Mouse (Mus musculus): ENCODE measurements at regions not wholly inside any gene's neighbourhood (a gene's known extent, or its start where the extent isn't known, plus 50 kb on each side); places are given as distances from the start of the nearest gene placed in this dataset.

DNA sequence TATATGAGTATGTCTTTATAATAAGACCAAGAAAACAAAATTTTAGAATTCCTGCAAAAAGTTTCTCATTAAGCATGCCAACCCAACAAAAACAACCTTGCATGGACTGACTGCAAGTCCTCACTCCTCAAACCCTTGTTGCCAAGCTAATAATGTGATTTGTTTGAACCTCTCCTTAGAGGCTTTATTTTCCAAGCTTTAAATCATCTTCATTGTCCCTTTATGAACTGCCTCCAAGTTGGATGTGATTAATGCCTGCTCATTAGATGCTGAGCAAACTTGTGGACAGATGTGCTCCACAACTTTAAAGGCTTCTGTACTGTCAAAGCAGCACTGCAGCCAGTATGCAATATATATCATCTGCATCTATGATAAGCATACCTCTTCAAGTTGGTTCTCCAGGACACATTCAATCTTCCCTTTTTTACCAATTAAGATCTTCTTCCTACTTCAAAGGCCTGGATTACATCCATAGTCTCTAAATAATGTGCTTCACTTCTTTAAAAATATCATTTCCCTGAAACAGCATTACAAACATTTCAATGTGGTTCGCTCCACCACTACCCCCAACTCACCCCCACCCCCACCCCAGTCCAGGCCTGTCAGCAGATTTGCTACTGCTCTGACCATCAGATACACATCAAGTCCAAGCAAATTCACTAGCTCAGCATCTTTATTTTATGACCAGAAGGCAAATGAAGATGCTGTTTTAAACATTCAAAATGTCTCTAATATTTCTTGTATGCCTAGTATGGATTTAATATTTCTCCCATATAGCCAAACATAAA lies 237.1 kb upstream of the Arx start:
- TF ChIP-seq POLR2A (IDR thresholded peaks at IDR 0.05; ENCODE audit: insufficient read depth, low read depth, low read length) (no peak), CTCF (IDR thresholded peaks at IDR 0.05) (no peak), EP300 (IDR thresholded peaks at IDR 0.05; ENCODE audit: insufficient read depth, low read depth, low read length) (no peak)

All from heart, adult 2 months (tissue).